In the genomic region with DNA sequence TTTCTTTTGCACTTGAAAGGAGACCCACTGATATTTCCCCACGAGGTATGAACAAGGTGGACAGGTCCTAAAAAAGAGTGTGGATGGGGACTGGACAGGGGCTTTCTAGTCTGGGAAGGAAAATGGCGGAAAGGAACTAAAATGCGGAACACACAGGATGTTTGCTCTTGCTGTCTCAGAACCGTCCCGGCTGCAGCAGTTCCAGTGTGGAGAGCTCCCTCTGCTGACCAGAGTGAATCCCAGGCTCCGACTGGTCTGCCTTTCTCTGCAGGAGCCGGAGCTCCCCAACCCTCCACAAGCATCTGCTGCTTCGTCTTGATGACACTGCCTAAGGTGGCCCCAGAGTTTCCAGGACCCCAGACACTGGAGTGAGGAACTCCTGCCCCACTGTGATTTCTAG, we compare ENCODE assay signal across 8 mouse cellular contexts. TPM values are rescaled to one million over a fixed set of nuclear protein-coding genes. Genes with fewer than 3 reads are reported as not detected.
DNase-seq lines count a peak whose midpoint lies in the region; ATAC-seq and TF ChIP-seq lines count a peak whose summit lies in the region.

No protein-coding gene starts in this region.

- no peak for TF ChIP-seq POLR2A in bone marrow macrophage, adult 2 months (IDR thresholded peaks at IDR 0.05; ENCODE audit: borderline replicate concordance, low read depth, low read length)
- no peak for TF ChIP-seq POLR2A in myocyte (IDR thresholded peaks at IDR 0.05; ENCODE audit: insufficient read length, low read depth)

- peak; percentile 57 for ATAC-seq in erythroblast, adult 5-6 weeks (replicated peaks; ENCODE audit: low FRiP score, poor library complexity, severe bottlenecking)
- ATAC-seq in heart, embryonic 12.5 days (ENCODE audit: insufficient number of reproducible peaks, low FRiP score) = 0 out of 2 replicates have a peak, but pooled peaks have one; percentile 15
- 0 out of 2 replicates have a peak, but pooled peaks have one; percentile 30 for ATAC-seq in liver, embryonic 11.5 days (replicated peaks; ENCODE audit: low FRiP score)
- ATAC-seq in stomach, embryonic 14.5 days (ENCODE audit: insufficient number of reproducible peaks, insufficient read depth, low FRiP score, low read depth) = peak; percentile 33; the same call in 1 of the 2 replicates

- H3K4me3 ChIP-seq in bone marrow macrophage, adult 2 months (ENCODE audit: insufficient read depth, low read length) = peak overlapping the region; percentile 25
- peak overlapping the region; percentile 10; the same call in 1 of the 2 replicates for H3K4me3 ChIP-seq in heart, embryonic 12.5 days
- H3K4me3 ChIP-seq in liver, embryonic 11.5 days (ENCODE audit: low read depth, low read length) = peak overlapping the region; percentile 63
- peak overlapping the region; percentile 33 for H3K4me3 ChIP-seq in myocyte
- H3K4me3 ChIP-seq in stomach, embryonic 14.5 days (ENCODE audit: low read depth, low read length) = peak overlapping the region; percentile 86; the same call in 1 of the 2 replicates

- peak; percentile 61 for TF ChIP-seq CTCF in bone marrow macrophage, adult 2 months (IDR thresholded peaks at IDR 0.05; ENCODE audit: low read depth, low read length)

- peak; percentile 75 to 76 for DNase-seq in B cell, adult 2 months
- peak; percentile 91 for DNase-seq in kidney, postnatal 10 days
- peak; percentile 77 for DNase-seq in liver, embryonic 11.5 days (ENCODE audit: low spot score)

- no peak overlapping the region for H3K9ac ChIP-seq in heart, embryonic 12.5 days
- H3K9ac ChIP-seq in liver, embryonic 11.5 days (ENCODE audit: low read depth, low read length) = peak overlapping the region; percentile 36
- H3K9ac ChIP-seq in stomach, embryonic 14.5 days (replicated peaks; ENCODE audit: low read depth, low read length) = 0 out of 2 replicates have a peak overlapping the region, but pooled peaks have one; percentile 18

- no peaks in the 10 kb centered on the region for H3K9me3 ChIP-seq in heart, embryonic 12.5 days (replicated peaks)
- no peaks in the 10 kb centered on the region for H3K9me3 ChIP-seq in liver, embryonic 11.5 days (ENCODE audit: control insufficient read depth, low read length)
- no peaks in the 10 kb centered on the region for H3K9me3 ChIP-seq in stomach, embryonic 14.5 days (ENCODE audit: control insufficient read depth, low read depth, low read length)

- peaks cover 54% of the 10 kb centered on the region for H3K36me3 ChIP-seq in heart, embryonic 12.5 days
- H3K36me3 ChIP-seq in liver, embryonic 11.5 days (ENCODE audit: control insufficient read depth, insufficient read depth, low read length) = peaks cover 26% of the 10 kb centered on the region
- H3K36me3 ChIP-seq in myocyte (ENCODE audit: control insufficient read depth, insufficient read depth) = peaks cover 4% of the 10 kb centered on the region
- H3K36me3 ChIP-seq in stomach, embryonic 14.5 days (ENCODE audit: control insufficient read depth, insufficient read depth, low read length) = peaks cover 42% of the 10 kb centered on the region

- peaks cover 42% of the 10 kb centered on the region for H3K4me1 ChIP-seq in bone marrow macrophage, adult 2 months (ENCODE audit: control insufficient read depth, insufficient read depth, low read length)
- H3K4me1 ChIP-seq in heart, embryonic 12.5 days (replicated peaks) = peaks cover 27% of the 10 kb centered on the region
- peaks cover 25% of the 10 kb centered on the region for H3K4me1 ChIP-seq in liver, embryonic 11.5 days (replicated peaks; ENCODE audit: control insufficient read depth, insufficient read depth, low read length)
- peaks cover 29% of the 10 kb centered on the region for H3K4me1 ChIP-seq in stomach, embryonic 14.5 days (ENCODE audit: control insufficient read depth, insufficient read depth, low read length)

- peak overlapping the region; percentile 68 for H3K4me2 ChIP-seq in heart, embryonic 12.5 days
- peak overlapping the region; percentile 98 for H3K4me2 ChIP-seq in liver, embryonic 11.5 days
- peak overlapping the region; percentile 56 for H3K4me2 ChIP-seq in myocyte (ENCODE audit: low read depth)
- H3K4me2 ChIP-seq in stomach, embryonic 14.5 days (replicated peaks; ENCODE audit: low read depth, low read length) = peak overlapping the region; percentile 45; the same call in 1 of the 2 replicates

- H3K27ac ChIP-seq in bone marrow macrophage, adult 2 months (ENCODE audit: insufficient read depth, low read depth, low read length) = peak overlapping the region; percentile 56
- H3K27ac ChIP-seq in heart, embryonic 12.5 days (ENCODE audit: poor library complexity, severe bottlenecking) = peak overlapping the region; percentile 30; the same call in 1 of the 2 replicates
- H3K27ac ChIP-seq in liver, embryonic 11.5 days (ENCODE audit: low read depth, low read length) = peak overlapping the region; percentile 53; the same call in 1 of the 2 replicates
- H3K27ac ChIP-seq in stomach, embryonic 14.5 days (ENCODE audit: low read length) = peak overlapping the region; percentile 69

- H3K27me3 ChIP-seq in heart, embryonic 12.5 days (replicated peaks) = no peaks in the 10 kb centered on the region
- H3K27me3 ChIP-seq in liver, embryonic 11.5 days (replicated peaks; ENCODE audit: control insufficient read depth, insufficient read depth, low read length) = no peaks in the 10 kb centered on the region
- H3K27me3 ChIP-seq in myocyte (ENCODE audit: control insufficient read depth, insufficient read depth, insufficient read length) = no peaks in the 10 kb centered on the region
- H3K27me3 ChIP-seq in stomach, embryonic 14.5 days (ENCODE audit: control insufficient read depth, insufficient read depth, low read length) = no peaks in the 10 kb centered on the region

- no peaks in the 10 kb centered on the region for H3K79me2 ChIP-seq in myocyte (ENCODE audit: control insufficient read depth, insufficient read depth)

- 6% methylated on average over 8 of the region's 8 CpGs for WGBS in heart, embryonic 12.5 days
- 6% methylated on average over 8 of the region's 8 CpGs for WGBS in liver, embryonic 11.5 days
- 5% methylated on average over 8 of the region's 8 CpGs for WGBS in stomach, embryonic 14.5 days

- no peak overlapping the region for H3ac ChIP-seq in myocyte (ENCODE audit: control insufficient read depth, insufficient read length)

TF ChIP-seq in myocyte, 11 proteins besides CTCF, POLR2A, EP300 and RAD21 (continues in another document):
- no peak for TF ChIP-seq MYOD1 (IDR thresholded peaks at IDR 0.05; ENCODE audit: control insufficient read depth in 1 of 3, insufficient read length in 2 of 3, low read depth in 2 of 3)
- no peak for TF ChIP-seq POLR2AphosphoS2 (IDR thresholded peaks at IDR 0.05; ENCODE audit: insufficient read length, low read depth)

RNA-seq across cellular contexts. Expression of gene Aurkb, which starts 9.6 kb away (rescaled TPM):
- polyA plus RNA-seq in bone marrow macrophage, adult 2 months (2012; ENCODE audit: insufficient read depth, insufficient read length, missing spikeins) = 52.8 and 53.9 TPM in 2 replicates
- total RNA-seq in erythroblast, adult 5-6 weeks (2015; ENCODE audit: low replicate concordance) = 32.9 and 35.3 TPM in 2 replicates
- 74.0 and 102 TPM in 2 replicates for total RNA-seq in erythroblast, adult 5-6 weeks (2017; ENCODE audit: low replicate concordance)
- 79.4 and 85.9 TPM in 2 replicates for polyA plus RNA-seq in heart, embryonic 12.5 days (2016; fragmentation: Nextera tagmentation; extraction: Ambion mirVana)
- polyA plus RNA-seq in liver, embryonic 11.5 days (2014; fragmentation: Nextera tagmentation; extraction: Ambion mirVana) = 168 and 170 TPM in 2 replicates
- 28.2 TPM for polyA plus RNA-seq in myocyte (2012; fragmentation: generic; extraction: Trizol)
- polyA plus RNA-seq in stomach, embryonic 14.5 days (2014; fragmentation: Nextera tagmentation; extraction: Ambion mirVana) = 147 and 153 TPM in 2 replicates

RNA-seq across cellular contexts. Expression of gene Ctc1, which starts 20.1 kb away (rescaled TPM):
- 41.4 and 44.2 TPM in 2 replicates for polyA plus RNA-seq in bone marrow macrophage, adult 2 months (2012; ENCODE audit: insufficient read depth, insufficient read length, missing spikeins)
- total RNA-seq in erythroblast, adult 5-6 weeks (2015; ENCODE audit: low replicate concordance) = 14.4 and 26.5 TPM in 2 replicates
- total RNA-seq in erythroblast, adult 5-6 weeks (2017; ENCODE audit: low replicate concordance) = 6.4 and 8.9 TPM in 2 replicates
- 60.8 and 62.7 TPM in 2 replicates for polyA plus RNA-seq in heart, embryonic 12.5 days (2016; fragmentation: Nextera tagmentation; extraction: Ambion mirVana)
- 57.5 and 60.5 TPM in 2 replicates for polyA plus RNA-seq in liver, embryonic 11.5 days (2014; fragmentation: Nextera tagmentation; extraction: Ambion mirVana)
- 29.1 TPM for polyA plus RNA-seq in myocyte (2012; fragmentation: generic; extraction: Trizol)
- polyA plus RNA-seq in stomach, embryonic 14.5 days (2014; fragmentation: Nextera tagmentation; extraction: Ambion mirVana) = 45.0 and 47.3 TPM in 2 replicates

RNA-seq across cellular contexts. Expression of gene Borcs6, which starts 23.7 kb away (rescaled TPM):
- polyA plus RNA-seq in bone marrow macrophage, adult 2 months (2012; ENCODE audit: insufficient read depth, insufficient read length, missing spikeins) = 30.5 and 36.9 TPM in 2 replicates
- total RNA-seq in erythroblast, adult 5-6 weeks (2015; ENCODE audit: low replicate concordance) = 2.5 and 3.1 TPM in 2 replicates
- total RNA-seq in erythroblast, adult 5-6 weeks (2017; ENCODE audit: low replicate concordance) = 1.0 and 4.7 TPM in 2 replicates
- polyA plus RNA-seq in heart, embryonic 12.5 days (2016; fragmentation: Nextera tagmentation; extraction: Ambion mirVana) = 10.7 and 13.6 TPM in 2 replicates
- polyA plus RNA-seq in liver, embryonic 11.5 days (2014; fragmentation: Nextera tagmentation; extraction: Ambion mirVana) = 5.9 and 6.6 TPM in 2 replicates
- 27.2 TPM for polyA plus RNA-seq in myocyte (2012; fragmentation: generic; extraction: Trizol)
- 9.2 and 11.0 TPM in 2 replicates for polyA plus RNA-seq in stomach, embryonic 14.5 days (2014; fragmentation: Nextera tagmentation; extraction: Ambion mirVana)

RNA-seq across cellular contexts. Expression of gene Pfas, which starts 27.6 kb away (rescaled TPM):
- 9.8 and 10.3 TPM in 2 replicates for polyA plus RNA-seq in bone marrow macrophage, adult 2 months (2012; ENCODE audit: insufficient read depth, insufficient read length, missing spikeins)
- total RNA-seq in erythroblast, adult 5-6 weeks (2015; ENCODE audit: low replicate concordance) = 19.6 and 51.7 TPM in 2 replicates
- 18.3 and 36.7 TPM in 2 replicates for total RNA-seq in erythroblast, adult 5-6 weeks (2017; ENCODE audit: low replicate concordance)
- 20.7 and 21.5 TPM in 2 replicates for polyA plus RNA-seq in heart, embryonic 12.5 days (2016; fragmentation: Nextera tagmentation; extraction: Ambion mirVana)
- 60.2 and 64.9 TPM in 2 replicates for polyA plus RNA-seq in liver, embryonic 11.5 days (2014; fragmentation: Nextera tagmentation; extraction: Ambion mirVana)
- polyA plus RNA-seq in myocyte (2012; fragmentation: generic; extraction: Trizol) = 9.1 TPM
- polyA plus RNA-seq in stomach, embryonic 14.5 days (2014; fragmentation: Nextera tagmentation; extraction: Ambion mirVana) = 31.8 and 36.6 TPM in 2 replicates

RNA-seq across cellular contexts. Expression of gene Tmem107, which starts 34.8 kb away (rescaled TPM):
- polyA plus RNA-seq in bone marrow macrophage, adult 2 months (2012; ENCODE audit: insufficient read depth, insufficient read length, missing spikeins) = 9.8 and 14.6 TPM in 2 replicates
- total RNA-seq in erythroblast, adult 5-6 weeks (2015; ENCODE audit: low replicate concordance) = 2.3 and 6.1 TPM in 2 replicates
- total RNA-seq in erythroblast, adult 5-6 weeks (2017; ENCODE audit: low replicate concordance) = 2.9 and 3.9 TPM in 2 replicates
- polyA plus RNA-seq in heart, embryonic 12.5 days (2016; fragmentation: Nextera tagmentation; extraction: Ambion mirVana) = 30.6 and 31.5 TPM in 2 replicates
- polyA plus RNA-seq in liver, embryonic 11.5 days (2014; fragmentation: Nextera tagmentation; extraction: Ambion mirVana) = 39.1 and 43.5 TPM in 2 replicates
- polyA plus RNA-seq in myocyte (2012; fragmentation: generic; extraction: Trizol) = 29.5 TPM
- 59.4 and 59.8 TPM in 2 replicates for polyA plus RNA-seq in stomach, embryonic 14.5 days (2014; fragmentation: Nextera tagmentation; extraction: Ambion mirVana)

Comparison
In these comparisons a context has a peak if more than half of its experiments do, and no peak if none do; other contexts are left out.
1. Peak in every context shown above with its lines: DNase-seq, ATAC-seq, H3K4me3 ChIP-seq and H3K27ac ChIP-seq.
2. H3K4me3 ChIP-seq: peak in every context shown above with its lines; median percentile 86 in stomach, embryonic 14.5 days; 63 in liver, embryonic 11.5 days; 33 in myocyte; 25 in bone marrow macrophage, adult 2 months; 10 in heart, embryonic 12.5 days.
3. H3K4me2 ChIP-seq: peak in every context shown above with its lines; median percentile 98 in liver, embryonic 11.5 days; 68 in heart, embryonic 12.5 days; 56 in myocyte; 45 in stomach, embryonic 14.5 days.